Mouse (Mus musculus): ENCODE data around the gene Ggn. TPM values are rescaled to one million over a fixed set of nuclear protein-coding genes. Genes with fewer than 3 reads are reported as not detected.
"Not testable (repeated sequence)": the region's sequence is repeated elsewhere in the genome, so short reads cannot be mapped to it uniquely, and the experiment has no call there.

Ggn gene
- polyA plus RNA-seq, 1 experiment from 2014 or later: 0.48 TPM

GRCm38 (mm10) chr7:29202577-29202976, 32.6 kb downstream of the Ggn start:
- Histone ChIP-seq H3K4me3 (ENCODE audit: low read length) (no peak overlapping the region), H3K36me3 (ENCODE audit: control insufficient read depth, insufficient read depth, low read length) (no peaks in the 10 kb centered on the region), H3K9me3 (ENCODE audit: control insufficient read depth, low read length) (no peaks in the 10 kb centered on the region), H3K4me1 (ENCODE audit: control insufficient read depth, insufficient read depth, low read length) (no peaks in the 10 kb centered on the region), H3K4me2 (ENCODE audit: low read depth, low read length) (no peak overlapping the region), H3K9ac (ENCODE audit: low read depth, low read length) (no peak overlapping the region), H3K27me3 (replicated peaks; ENCODE audit: control insufficient read depth, insufficient read depth, low read length) (no peaks in the 10 kb centered on the region), H3K27ac (ENCODE audit: low read length) (no peak overlapping the region)
- no peak for ATAC-seq
- WGBS: 77% methylated on average over 6 of the region's 6 CpGs

GRCm38 (mm10) chr7:29211013-29211412, 41.0 kb downstream of the Ggn start:
- Histone ChIP-seq H3K4me3 (ENCODE audit: low read length) (peak overlapping the region; percentile 51), H3K27ac (ENCODE audit: low read length) (peak overlapping the region; percentile 80), H3K4me1 (ENCODE audit: control insufficient read depth, insufficient read depth, low read length) (peaks cover 11% of the 10 kb centered on the region), H3K4me2 (ENCODE audit: low read depth, low read length) (peak overlapping the region; percentile 66)
- H3K9me3 ChIP-seq (ENCODE audit: control insufficient read depth, low read length); H3K36me3 ChIP-seq (ENCODE audit: control insufficient read depth, insufficient read depth, low read length); H3K27me3 ChIP-seq (replicated peaks; ENCODE audit: control insufficient read depth, insufficient read depth, low read length); H3K9ac ChIP-seq (ENCODE audit: low read depth, low read length): not testable (repeated sequence)
- ATAC-seq: peak; percentile 60
- WGBS: 23% methylated on average over 15 of the region's 15 CpGs

GRCm38 (mm10) chr7:29211415-29212198, 41.6 kb downstream of the Ggn start:
- Histone ChIP-seq H3K27ac (ENCODE audit: low read length) (peak overlapping the region; percentile 80), H3K27me3 (replicated peaks; ENCODE audit: control insufficient read depth, insufficient read depth, low read length) (no peaks in the 10 kb centered on the region), H3K4me2 (ENCODE audit: low read depth, low read length) (peak overlapping the region; percentile 66), H3K9me3 (ENCODE audit: control insufficient read depth, low read length) (no peaks in the 10 kb centered on the region), H3K9ac (ENCODE audit: low read depth, low read length) (peak overlapping the region; percentile 63), H3K36me3 (ENCODE audit: control insufficient read depth, insufficient read depth, low read length) (no peaks in the 10 kb centered on the region), H3K4me3 (ENCODE audit: low read length) (peak overlapping the region; percentile 51), H3K4me1 (ENCODE audit: control insufficient read depth, insufficient read depth, low read length) (peaks cover 11% of the 10 kb centered on the region)
- 5% methylated on average over 34 of the region's 34 CpGs for WGBS
- peak; percentile 89 for ATAC-seq

GRCm38 (mm10) chr7:29212199-29212765, 42.3 kb downstream of the Ggn start:
- H3K27ac ChIP-seq (ENCODE audit: low read length): no peak overlapping the region
- WGBS: 22% methylated on average over 26 of the region's 26 CpGs
- peaks cover 11% of the 10 kb centered on the region for H3K4me1 ChIP-seq (ENCODE audit: control insufficient read depth, insufficient read depth, low read length)
- no peaks in the 10 kb centered on the region for H3K27me3 ChIP-seq (replicated peaks; ENCODE audit: control insufficient read depth, insufficient read depth, low read length)
- peak overlapping the region; percentile 66 for H3K4me2 ChIP-seq (ENCODE audit: low read depth, low read length)
- H3K9me3 ChIP-seq (ENCODE audit: control insufficient read depth, low read length): no peaks in the 10 kb centered on the region
- peak overlapping the region; percentile 63; the same call in 1 of the 2 replicates for H3K9ac ChIP-seq (ENCODE audit: low read depth, low read length)
- ATAC-seq: no peak
- H3K36me3 ChIP-seq (ENCODE audit: control insufficient read depth, insufficient read depth, low read length): no peaks in the 10 kb centered on the region
- H3K4me3 ChIP-seq (ENCODE audit: low read length): peak overlapping the region; percentile 51

GRCm38 (mm10) chr7:29212775-29213560, 43.0 kb downstream of the Ggn start:
- peaks cover 11% of the 10 kb centered on the region for H3K4me1 ChIP-seq (ENCODE audit: control insufficient read depth, insufficient read depth, low read length)
- not testable (repeated sequence) for H3K36me3 ChIP-seq (ENCODE audit: control insufficient read depth, insufficient read depth, low read length); H3K4me3 ChIP-seq (ENCODE audit: low read length); ATAC-seq; H3K27me3 ChIP-seq (replicated peaks; ENCODE audit: control insufficient read depth, insufficient read depth, low read length); H3K4me2 ChIP-seq (ENCODE audit: low read depth, low read length); H3K9me3 ChIP-seq (ENCODE audit: control insufficient read depth, low read length); H3K9ac ChIP-seq (ENCODE audit: low read depth, low read length); H3K27ac ChIP-seq (ENCODE audit: low read length)
- 25% methylated on average over 40 of the region's 40 CpGs for WGBS

GRCm38 (mm10) chr7:29213675-29214082, 43.7 kb downstream of the Ggn start, which contains the start of gene Catsperg1:
Gene Catsperg1 (minus strand): TSS chr7:29214035.
- Histone ChIP-seq H3K27ac (ENCODE audit: low read length) (no peak within 1 kb of the TSS), H3K36me3 (ENCODE audit: control insufficient read depth, insufficient read depth, low read length) (no peaks in the 10 kb centered on the region), H3K4me3 (ENCODE audit: low read length) (no peak within 1 kb of the TSS), H3K9ac (ENCODE audit: low read depth, low read length) (no peak within 1 kb of the TSS), H3K27me3 (replicated peaks; ENCODE audit: control insufficient read depth, insufficient read depth, low read length) (no peaks in the 10 kb centered on the region), H3K4me2 (ENCODE audit: low read depth, low read length) (no peak within 1 kb of the TSS), H3K4me1 (ENCODE audit: control insufficient read depth, insufficient read depth, low read length) (peaks cover 11% of the 10 kb centered on the region), H3K9me3 (ENCODE audit: control insufficient read depth, low read length) (no peaks in the 10 kb centered on the region)
- ATAC-seq: peak; percentile 32; the same call in 1 of the 2 replicates
- WGBS: 4% methylated on average over 20 of the region's 20 CpGs

- Histone ChIP-seq H3K27me3 (replicated peaks; ENCODE audit: control insufficient read depth, insufficient read depth, low read length) (no peaks in the 10 kb centered on the region), H3K9ac (ENCODE audit: low read depth, low read length) (no peak overlapping the region), H3K4me2 (ENCODE audit: low read depth, low read length) (no peak overlapping the region), H3K4me3 (ENCODE audit: low read length) (no peak overlapping the region), H3K27ac (ENCODE audit: low read length) (no peak overlapping the region), H3K36me3 (ENCODE audit: control insufficient read depth, insufficient read depth, low read length) (no peaks in the 10 kb centered on the region), H3K4me1 (ENCODE audit: control insufficient read depth, insufficient read depth, low read length) (peaks cover 11% of the 10 kb centered on the region), H3K9me3 (ENCODE audit: control insufficient read depth, low read length) (no peaks in the 10 kb centered on the region)
- ATAC-seq: no peak
- WGBS: 45% methylated on average over 2 of the region's 2 CpGs
These were observed 44.2 kb downstream of the Ggn start for GRCm38 (mm10) chr7:29214236-29214635.

- no peak for ATAC-seq
- Histone ChIP-seq H3K4me3 (ENCODE audit: low read length) (no peak overlapping the region), H3K27me3 (replicated peaks; ENCODE audit: control insufficient read depth, insufficient read depth, low read length) (no peaks in the 10 kb centered on the region), H3K4me2 (ENCODE audit: low read depth, low read length) (no peak overlapping the region), H3K27ac (ENCODE audit: low read length) (no peak overlapping the region), H3K9ac (ENCODE audit: low read depth, low read length) (no peak overlapping the region), H3K9me3 (ENCODE audit: control insufficient read depth, low read length) (peaks cover 1% of the 10 kb centered on the region; the same call in 1 of the 2 replicates), H3K4me1 (ENCODE audit: control insufficient read depth, insufficient read depth, low read length) (peaks cover 11% of the 10 kb centered on the region), H3K36me3 (ENCODE audit: control insufficient read depth, insufficient read depth, low read length) (0 out of 2 replicates have a peak, but pooled peaks cover 1% of the 10 kb centered on the region)
- 54% methylated on average over 15 of the region's 15 CpGs for WGBS
These were observed 44.8 kb downstream of the Ggn start for GRCm38 (mm10) chr7:29214846-29215245.
